Mouse (Mus musculus) liver, embryonic 14.5 days (tissue): ENCODE measurements around the gene Gm33543.

Experiments used
- CTCF ChIP-seq: IDR thresholded peaks from 2 replicates; pipeline ENCODE4 v1.5.1; 2016; ENCODE audit warnings: antibody characterized with exemption, low read depth, control low read depth
- EP300 ChIP-seq: IDR thresholded peaks from 2 replicates; pipeline ENCODE4 v1.6.1; 2016; ENCODE audit warnings: antibody characterized with exemption, low read depth

DNA sequence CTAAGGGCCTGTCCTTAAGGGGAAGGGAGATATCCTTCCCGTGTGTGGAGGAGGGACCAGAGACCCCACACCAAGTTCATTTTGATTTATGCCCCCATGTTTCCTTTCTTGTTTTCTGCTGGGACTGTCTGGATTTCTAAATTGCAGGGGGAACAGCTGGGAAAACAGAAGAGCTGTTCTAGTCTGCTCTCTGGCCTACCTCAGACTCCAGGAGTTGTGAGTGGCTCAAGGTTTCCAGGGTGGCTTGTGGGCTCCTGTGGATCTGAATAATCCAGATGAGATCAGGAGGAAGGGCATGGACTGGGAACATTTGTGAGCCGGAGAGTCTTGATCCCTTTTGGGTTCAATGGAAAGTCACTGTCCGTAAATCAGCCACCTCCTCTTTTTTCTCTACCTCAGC lies 17.1 kb downstream of the Gm33543 start:
- TF ChIP-seq CTCF (no peak), EP300 (no peak)
